Mouse (Mus musculus) v-Abl transformed pro-B cells (cell line): Measurements from ENCODE around the gene Fancd2os.

Experiments
- in situ Hi-C, 2 experiments: fragments of 400-800 bp; cut with MboI; formaldehyde crosslinking; loops; one replicate each; pipeline ENCODE4 v1.15.1; 2025; ENCODE audit not compliant: unreplicated experiment in 2 of 2

Fancd2os gene

GRCm38 (mm10) chr6:113608871-113609270, 8.4 kb upstream of the Fancd2os start:
- in situ Hi-C loops = no loop called here

DNA sequence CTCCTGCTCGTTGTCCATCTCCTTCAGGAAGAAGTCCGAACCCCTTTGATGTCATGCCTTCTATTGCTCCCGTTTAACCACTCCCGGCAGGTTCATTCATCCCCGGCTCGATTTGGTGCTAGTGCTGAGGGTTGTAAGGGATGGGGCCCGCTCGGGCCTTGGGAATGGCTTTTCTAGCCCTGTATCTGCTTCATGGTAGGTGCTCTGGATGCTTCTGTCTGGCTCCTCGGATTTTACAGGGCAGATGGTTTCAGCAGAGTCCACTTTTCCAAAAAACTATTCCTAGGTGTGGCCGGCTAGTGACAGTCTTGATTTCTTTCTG, 4.7 kb upstream of the Fancd2os start:
- in situ Hi-C loops = no loop called here

DNA sequence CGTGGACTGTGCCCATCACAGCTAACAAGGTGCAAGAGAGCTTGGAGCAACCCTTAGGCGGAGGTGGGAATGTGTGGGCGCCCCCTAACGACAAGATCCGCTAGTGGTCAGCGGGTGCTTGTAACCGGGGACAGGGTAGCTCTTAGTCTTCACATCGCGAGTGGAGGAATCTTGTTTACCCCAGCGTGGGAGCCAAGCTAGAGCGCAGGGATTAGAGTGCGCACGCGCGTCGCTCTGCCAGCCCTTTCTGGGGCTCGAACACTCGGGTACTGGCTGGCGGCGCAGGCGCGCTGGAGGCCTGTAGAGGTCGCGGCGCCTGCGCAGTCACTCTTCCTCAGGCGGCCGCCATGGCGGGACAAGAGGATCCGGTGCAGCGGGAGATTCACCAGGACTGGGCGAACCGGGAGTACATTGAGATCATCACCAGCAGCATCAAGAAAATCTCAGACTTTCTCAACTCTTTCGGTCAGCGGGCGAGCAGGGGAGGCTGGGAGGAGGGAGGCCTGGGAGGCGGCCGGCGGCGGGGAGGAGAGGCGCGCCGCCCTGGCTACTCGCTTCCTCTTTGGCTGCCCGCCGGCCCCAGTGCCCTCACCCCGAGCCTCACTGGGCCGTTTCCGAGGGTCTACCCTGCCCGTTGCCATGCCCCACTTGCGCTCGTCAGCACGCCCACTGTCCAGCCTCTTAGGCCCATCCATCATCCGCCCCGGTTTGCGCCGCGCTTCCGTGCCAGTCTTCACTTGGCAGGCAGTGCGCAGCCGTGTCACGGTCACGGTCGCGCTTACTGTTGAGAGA, 4.1 kb upstream of the Fancd2os start, which contains the start of gene Brk1:
Brk1 (plus strand) TSS at position 341 of the 792 bp plus-strand sequence.
- in situ Hi-C loops = no loop called here

DNA sequence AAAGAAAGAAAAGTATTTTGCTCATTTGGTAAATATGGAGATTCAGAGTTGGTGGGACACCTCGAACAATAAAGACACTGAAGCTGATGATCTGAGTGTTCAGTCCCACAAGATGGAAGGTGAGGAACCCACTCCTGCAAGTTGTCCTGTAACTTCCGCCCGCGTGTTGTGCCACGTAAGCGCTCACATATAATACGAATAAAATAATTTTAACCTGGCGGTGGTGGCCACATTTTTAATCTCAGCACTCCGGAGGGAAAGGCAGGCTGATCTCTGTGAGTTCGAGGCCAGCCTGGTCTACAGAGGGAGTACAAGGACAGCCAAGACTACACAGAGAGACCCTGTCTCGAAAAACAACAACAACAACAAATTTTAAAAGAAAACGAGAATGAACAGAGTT, 3.5 kb upstream of the Fancd2os start:
- in situ Hi-C loops = no loop called here

DNA sequence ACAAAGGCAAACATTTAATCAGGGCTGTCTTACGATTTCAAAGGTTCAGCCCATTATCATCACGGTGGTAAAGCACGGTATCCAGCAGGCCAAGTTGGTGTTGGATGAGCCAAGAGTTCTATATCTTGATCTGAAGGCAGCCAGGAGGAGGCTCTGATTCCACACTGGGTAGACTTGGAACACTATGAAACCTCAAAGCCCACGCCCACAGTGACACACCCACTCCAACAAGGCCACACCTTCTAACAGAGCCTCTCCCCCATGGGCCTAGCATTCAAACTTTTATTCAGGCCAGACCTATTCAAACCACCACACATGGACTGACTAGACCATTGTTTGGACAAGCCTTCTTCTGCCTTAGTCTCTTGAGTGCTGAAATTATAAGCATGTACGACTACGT, 2.3 kb upstream of the Fancd2os start:
- in situ Hi-C loops = no loop called here

DNA sequence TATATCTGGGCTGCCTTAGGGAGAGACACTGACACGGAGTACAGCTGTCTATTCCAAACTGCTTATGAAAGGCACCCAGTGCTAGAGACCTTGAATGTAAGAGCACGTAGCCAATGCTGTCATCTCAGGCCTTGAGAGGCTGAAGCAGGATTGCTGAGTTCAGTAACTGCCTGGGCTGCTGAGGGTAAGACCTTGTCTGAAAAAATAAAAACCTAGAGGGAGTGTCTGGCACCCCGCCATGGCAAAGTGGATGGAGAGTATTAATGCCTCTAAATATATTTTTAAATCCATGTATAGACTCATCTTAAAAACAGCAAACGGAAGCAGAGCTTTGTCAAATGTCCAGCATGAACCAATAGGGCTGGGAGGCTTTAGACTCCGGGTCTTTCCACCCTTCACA, 682 bp downstream of the Fancd2os start:
- in situ Hi-C loops = no loop called here

- in situ Hi-C loops = no loop called here
These were observed 2.6 kb downstream of the Fancd2os start for GRCm38 (mm10) chr6:113597945-113598344.

- in situ Hi-C loops = no loop called here
These were observed 7.9 kb downstream of the Fancd2os start for GRCm38 (mm10) chr6:113592637-113593036.

DNA sequence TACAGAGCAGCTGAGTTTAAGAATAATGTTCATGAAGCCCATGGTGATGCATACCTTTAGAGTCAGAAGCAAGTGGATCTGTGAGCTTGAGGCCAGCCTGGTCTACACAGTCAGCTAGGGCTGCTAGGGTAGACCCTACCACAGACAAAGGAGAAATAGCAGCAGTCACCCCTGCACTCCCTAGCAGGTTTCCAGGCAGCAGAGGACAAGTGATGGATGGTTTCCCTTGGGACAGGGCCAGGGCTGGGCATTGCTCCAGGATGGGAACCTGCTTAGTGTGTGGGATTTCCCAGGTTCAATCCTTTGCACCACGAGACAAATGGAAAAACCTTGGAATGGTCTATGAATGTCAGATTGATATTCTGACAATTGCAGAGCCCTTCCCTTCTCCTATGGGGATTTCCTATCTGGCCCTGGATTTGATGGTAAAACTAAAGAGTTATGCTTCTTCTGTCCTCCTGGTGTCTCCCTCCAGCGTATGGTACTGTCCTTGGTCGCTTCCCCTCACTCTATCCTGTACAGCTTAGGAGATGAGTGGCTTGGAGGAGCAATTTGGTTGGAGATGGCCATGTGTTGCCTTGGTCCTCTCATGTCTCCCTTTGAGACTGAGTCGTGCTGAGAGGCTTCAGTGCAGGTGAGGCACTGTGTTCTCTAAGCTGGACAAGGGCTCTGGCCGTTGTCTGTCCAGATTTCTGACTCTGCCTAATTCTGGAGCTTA, 13.9 kb downstream of the Fancd2os start:
- in situ Hi-C loops = no loop called here

- in situ Hi-C loops = no loop called here
These were observed 15.4 kb downstream of the Fancd2os start for GRCm38 (mm10) chr6:113585065-113585464.

- in situ Hi-C loops = no loop called here
These were observed 17.5 kb downstream of the Fancd2os start for GRCm38 (mm10) chr6:113583023-113583422.

- in situ Hi-C loops = no loop called here
These were observed 21.2 kb downstream of the Fancd2os start for GRCm38 (mm10) chr6:113579306-113579705.

GRCm38 (mm10) chr6:113576044-113576443, 24.5 kb downstream of the Fancd2os start:
- in situ Hi-C loops = no loop called here

GRCm38 (mm10) chr6:113564557-113564956, 36.0 kb downstream of the Fancd2os start:
- in situ Hi-C loops = no loop called here

GRCm38 (mm10) chr6:113559736-113560135, 40.8 kb downstream of the Fancd2os start:
- in situ Hi-C loops = no loop called here
